27 mouse cellular contexts compared by ENCODE assay signal in the genomic region with DNA sequence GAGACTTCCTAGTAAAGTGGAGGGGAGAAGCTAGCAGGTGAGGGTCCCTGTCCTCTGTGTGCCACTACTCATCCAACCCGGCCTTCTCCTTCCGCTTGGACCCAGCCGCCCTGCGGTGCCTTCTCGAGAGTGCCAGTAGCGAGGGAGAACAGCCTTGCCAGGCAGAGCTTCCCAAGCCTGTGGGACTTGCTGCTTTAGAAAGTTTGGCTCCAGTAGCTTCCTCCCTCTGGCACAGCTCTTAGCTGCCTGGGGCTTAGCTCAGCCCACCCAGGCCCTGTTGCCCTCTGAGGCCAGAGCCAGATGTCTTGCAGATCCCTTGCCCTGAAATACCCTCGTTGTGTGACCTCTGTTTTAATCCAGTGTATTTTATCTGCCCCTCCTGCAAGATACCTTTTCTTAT. TPM values are rescaled to one million over a fixed set of nuclear protein-coding genes. Genes with fewer than 3 reads are reported as not detected.
DNase-seq lines count a peak whose midpoint lies in the region; ATAC-seq lines count a peak whose summit lies in the region.
"Had no signal": no experiment of that assay in that cellular context is flagged by ENCODE, and none has a peak within 500 bp of the region (broad histone marks: within the 10 kb centered on the region; RNA-seq: fewer than 3 reads in every experiment).

No protein-coding gene starts in this region.

- DNase-seq in cerebellum, postnatal 10 days, result peak; percentile 64 to 78
- no peak for DNase-seq in cerebellum, adult 11-12 months
- no peak for DNase-seq in heart, postnatal 25 days (ENCODE audit: low spot score)
- peak; percentile 64 for DNase-seq in left cerebral cortex, postnatal 4 days
- DNase-seq in left cerebral cortex, adult 8-10 months (ENCODE audit: low spot score in 2 of 2), result no peak
- no peak for DNase-seq in lung, postnatal 10 days
- DNase-seq: adrenal gland, postnatal 10 days; gastrocnemius, postnatal 10 days; heart, postnatal 4 days; kidney, adult 2 months; kidney, postnatal 10 days; lung, postnatal 4 days; right cerebral cortex, adult 18-20 months; right cerebral cortex, postnatal 4 days; thymus, adult 18-20 months; thymus, postnatal 25 days had no signal

- H3K4me3 ChIP-seq in heart, embryonic 13.5 days, result no peak overlapping the region
- H3K4me3 ChIP-seq in embryonic facial prominence, embryonic 15.5 days (replicated peaks), result no peak overlapping the region
- H3K4me3 ChIP-seq: forebrain, embryonic 13.5 days; hindbrain, embryonic 15.5 days; intestine, embryonic 15.5 days; limb, embryonic 13.5 days; megakaryocyte, embryonic 14.5 days; midbrain, embryonic 15.5 days had no signal

- 84% methylated on average over 7 of the region's 7 CpGs for WGBS in heart, embryonic 13.5 days
- 71% methylated on average over 7 of the region's 7 CpGs for WGBS in embryonic facial prominence, embryonic 15.5 days

- H3K9me3 ChIP-seq in heart, embryonic 13.5 days, result no peaks in the 10 kb centered on the region
- H3K9me3 ChIP-seq in embryonic facial prominence, embryonic 15.5 days (replicated peaks), result no peaks in the 10 kb centered on the region
- H3K9me3 ChIP-seq: forebrain, embryonic 13.5 days; hindbrain, embryonic 15.5 days; intestine, embryonic 15.5 days; limb, embryonic 13.5 days; midbrain, embryonic 15.5 days had no signal

- no peak overlapping the region for H3K4me2 ChIP-seq in heart, embryonic 13.5 days
- no peak overlapping the region for H3K4me2 ChIP-seq in embryonic facial prominence, embryonic 15.5 days (replicated peaks)
- H3K4me2 ChIP-seq: forebrain, embryonic 13.5 days; hindbrain, embryonic 15.5 days; intestine, embryonic 15.5 days; limb, embryonic 13.5 days; liver, embryonic 11.5 days; midbrain, embryonic 15.5 days had no signal

- H3K4me1 ChIP-seq in heart, embryonic 13.5 days, result peaks cover 66% of the 10 kb centered on the region
- peaks cover 26% of the 10 kb centered on the region for H3K4me1 ChIP-seq in embryonic facial prominence, embryonic 15.5 days

- no peak for ATAC-seq in heart, embryonic 13.5 days (ENCODE audit: extremely low read depth, insufficient number of reproducible peaks, low FRiP score, low TSS enrichment)
- ATAC-seq in embryonic facial prominence, embryonic 15.5 days (ENCODE audit: insufficient number of reproducible peaks, low FRiP score, low TSS enrichment, low read depth), result no peak
- ATAC-seq: forebrain, embryonic 13.5 days; intestine, embryonic 15.5 days; midbrain, embryonic 15.5 days; Patski had no signal

- H3K36me3 ChIP-seq in heart, embryonic 13.5 days, result no peaks in the 10 kb centered on the region
- no peaks in the 10 kb centered on the region for H3K36me3 ChIP-seq in embryonic facial prominence, embryonic 15.5 days
- H3K36me3 ChIP-seq: hindbrain, embryonic 15.5 days; intestine, embryonic 15.5 days; limb, embryonic 13.5 days; midbrain, embryonic 15.5 days had no signal

- H3K27ac ChIP-seq in heart, embryonic 13.5 days (replicated peaks), result 0 out of 2 replicates have a peak overlapping the region, but pooled peaks have one; percentile 1
- peak overlapping the region; percentile 8; the same call in 1 of the 2 replicates for H3K27ac ChIP-seq in embryonic facial prominence, embryonic 15.5 days (replicated peaks)
- H3K27ac ChIP-seq: forebrain, embryonic 13.5 days; hindbrain, embryonic 15.5 days; intestine, embryonic 15.5 days; limb, embryonic 13.5 days; midbrain, embryonic 15.5 days; stomach, postnatal 0 days had no signal

- H3K9ac ChIP-seq in heart, embryonic 13.5 days, result no peak overlapping the region
- no peak overlapping the region for H3K9ac ChIP-seq in embryonic facial prominence, embryonic 15.5 days
- H3K9ac ChIP-seq: forebrain, embryonic 13.5 days; hindbrain, embryonic 15.5 days; intestine, embryonic 15.5 days; limb, embryonic 13.5 days; midbrain, embryonic 15.5 days had no signal

- intact Hi-C loops in heart, postnatal 25 days (cut with DNase I), result no loop called here
- intact Hi-C loops in left cerebral cortex, postnatal 4 days (cut with DNase I), result no loop called here

- 0 out of 2 replicates have a peak, but pooled peaks cover under 1% of the 10 kb centered on the region for H3K27me3 ChIP-seq in heart, embryonic 13.5 days (replicated peaks)
- no peaks in the 10 kb centered on the region for H3K27me3 ChIP-seq in embryonic facial prominence, embryonic 15.5 days
- H3K27me3 ChIP-seq: forebrain, embryonic 13.5 days; hindbrain, embryonic 15.5 days; intestine, embryonic 15.5 days; limb, embryonic 13.5 days; midbrain, embryonic 15.5 days; Patski had no signal

RNA-seq across cellular contexts. Expression of gene Epb41l1, which starts 50.2 kb away (rescaled TPM):
- 1.1 and 1.2 TPM in 2 replicates for polyA plus RNA-seq in heart, embryonic 13.5 days (2015; fragmentation: Nextera tagmentation; extraction: Ambion mirVana)
- 1 to 10 TPM; 7.0 to 7.3 TPM for total RNA-seq in heart, postnatal 25 days (2021)
- 100 to 1,000 TPM; 229 to 236 TPM for total RNA-seq in left cerebral cortex, postnatal 4 days (2021)
- 100 to 1,000 TPM; 359 to 405 (median 385) TPM for total RNA-seq in left cerebral cortex, adult 8-10 months (2022)
- polyA plus RNA-seq in embryonic facial prominence, embryonic 15.5 days (2015; fragmentation: Nextera tagmentation; extraction: Ambion mirVana), result 3.4 and 3.8 TPM in 2 replicates

Comparison
In these comparisons a context has a peak if more than half of its experiments do, and no peak if none do; other contexts are left out.
1. DNase-seq: peak in cerebellum, postnatal 10 days (2 of 2) and left cerebral cortex, postnatal 4 days (single experiment); none in cerebellum, adult 11-12 months (single experiment), heart, postnatal 25 days (single experiment), left cerebral cortex, adult 8-10 months (0 of 2) and lung, postnatal 10 days (single experiment).
2. RNA of gene Epb41l1, which starts 50.2 kb away (total RNA-seq): 359 to 405 TPM in left cerebral cortex, adult 8-10 months and 229 to 236 TPM in left cerebral cortex, postnatal 4 days; 7.0 to 7.3 TPM in heart, postnatal 25 days; every median in the first group is over 10 times any median in the second.